Mouse (Mus musculus): Measurements from ENCODE around the gene Zmym4.

DNA sequence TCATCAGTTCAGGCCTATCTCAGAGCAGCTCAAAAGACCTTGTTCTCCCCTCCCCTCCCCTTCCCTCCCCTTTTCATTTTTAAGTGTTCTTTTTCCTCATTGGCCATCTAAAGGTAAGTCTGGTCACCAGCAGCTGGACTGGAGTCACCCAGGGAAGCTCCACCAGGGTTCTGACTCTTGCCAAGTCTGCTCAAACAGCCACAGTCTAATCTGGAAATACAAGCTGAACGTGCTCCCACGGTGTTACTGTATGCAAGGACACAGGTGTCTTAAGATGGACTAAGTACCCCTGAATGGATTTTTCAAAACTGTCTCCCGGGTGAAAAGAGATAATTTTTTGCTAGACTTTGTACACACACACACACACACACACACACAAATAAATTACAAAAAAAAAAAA is 15.4 kb upstream of the Zmym4 start:
- TF ChIP-seq GATA1 (IDR thresholded peaks at IDR 0.05; ENCODE audit: low read length) (no peak), TAL1 (IDR thresholded peaks at IDR 0.05; ENCODE audit: low read length) (no peak)

All from erythroblast, embryonic 14.5 days (primary cell).